Mouse (Mus musculus) erythroblast, embryonic 14.5 days (primary cell): ENCODE measurements around the gene Gm10184. TPM values are rescaled to one million over a fixed set of nuclear protein-coding genes. Genes with fewer than 3 reads are reported as not detected.
"Not testable (repeated sequence)": the region's sequence is repeated elsewhere in the genome, so short reads cannot be mapped to it uniquely, and the experiment has no call there.

Experiments used
- H3K27me3 ChIP-seq: 2 replicates; pipeline ENCODE4 v1.6.1; 2012; ENCODE audit warnings: inconsistent platforms; ENCODE audit not compliant: control insufficient read depth
- H3K36me3 ChIP-seq: 2 replicates; pipeline ENCODE4 v1.6.1; 2012; ENCODE audit warnings: mild to moderate bottlenecking, inconsistent platforms; ENCODE audit not compliant: control insufficient read depth
- H3K4me1 ChIP-seq: 2 replicates; pipeline ENCODE4 v1.6.1; 2012; ENCODE audit warnings: inconsistent platforms; ENCODE audit not compliant: control insufficient read depth
- H3K4me3 ChIP-seq: replicated peaks from 2 replicates; pipeline ENCODE3; 2012; ENCODE audit warnings: moderate library complexity, mild to moderate bottlenecking, inconsistent platforms
- H3K9me3 ChIP-seq: 2 replicates; pipeline ENCODE4 v1.6.1; 2012; ENCODE audit warnings: low read length, inconsistent platforms, mixed read lengths; ENCODE audit not compliant: control insufficient read depth
- GATA1 ChIP-seq: IDR thresholded peaks from 2 replicates; pipeline ENCODE4 v1.6.1; 2012; ENCODE audit warnings: low read length, inconsistent platforms, mixed read lengths
- TAL1 ChIP-seq: IDR thresholded peaks from 3 replicates; pipeline ENCODE4 v1.6.1; 2012; ENCODE audit warnings: low read length, inconsistent platforms, mixed read lengths
- polyA plus RNA-seq: library from polyadenylated mRNA; stranded (reverse); fragments of >175 nt; gene quantifications from 2 replicates; pipeline ENCODE4 v1.2.3, GENCODE M21; 2012

The Gm10184 gene
- polyA plus RNA-seq: 0.02 TPM in 1 of 2 replicates, not detected in the other

DNA sequence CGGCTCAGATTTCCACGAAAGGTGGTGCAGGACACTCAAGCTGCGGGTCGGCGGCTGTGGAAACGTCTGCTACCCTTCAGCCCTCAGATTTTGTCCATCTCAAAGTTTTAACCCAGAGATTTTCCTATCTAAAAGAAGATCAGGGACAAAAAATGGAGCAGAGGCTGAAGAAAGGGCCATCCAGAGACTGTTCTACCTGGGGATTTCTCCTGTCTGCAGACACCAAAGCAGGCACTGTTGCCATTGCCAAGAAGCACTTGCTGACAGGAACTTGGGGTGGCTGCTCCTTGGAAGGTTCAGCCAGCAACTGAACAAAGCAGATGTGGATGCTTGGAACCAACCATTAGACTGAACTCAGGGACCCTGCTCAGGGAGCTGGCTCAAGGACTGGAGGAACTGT, at the start of gene Gm10184:
Gene Gm10184 (minus strand): TSS at position 101 of the 400 bp plus-strand sequence.
- no peaks in the 10 kb centered on the region for H3K4me1 ChIP-seq
- no peaks in the 10 kb centered on the region for H3K27me3 ChIP-seq
- TF ChIP-seq TAL1: no peak
- no peak for TF ChIP-seq GATA1
- peaks cover 6% of the 10 kb centered on the region; the same call in 1 of the 2 replicates for H3K9me3 ChIP-seq
- H3K36me3 ChIP-seq: no peaks in the 10 kb centered on the region
- H3K4me3 ChIP-seq: no peak within 1 kb of the TSS

DNA sequence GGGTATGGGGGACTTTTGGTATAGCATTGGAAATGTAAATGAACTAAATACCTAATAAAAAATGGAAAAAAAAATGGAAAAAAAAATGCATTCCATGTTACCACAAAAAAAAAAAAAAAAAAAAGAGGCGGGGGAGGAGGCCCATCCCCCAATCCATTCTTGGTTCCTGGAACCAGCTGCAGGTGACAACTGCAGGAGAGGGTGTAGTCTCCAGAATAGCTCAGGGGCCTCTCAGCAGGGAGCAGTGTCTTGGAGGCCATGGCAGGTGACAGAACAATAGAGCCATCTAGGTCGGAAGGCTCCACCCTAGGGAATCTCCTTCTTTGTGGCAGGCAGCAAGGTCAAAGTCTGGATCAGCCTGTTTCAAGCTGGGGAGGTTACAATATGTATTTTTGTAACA, 23.7 kb upstream of the Gm10184 start:
- no peaks in the 10 kb centered on the region for H3K27me3 ChIP-seq
- TF ChIP-seq GATA1: no peak

DNA sequence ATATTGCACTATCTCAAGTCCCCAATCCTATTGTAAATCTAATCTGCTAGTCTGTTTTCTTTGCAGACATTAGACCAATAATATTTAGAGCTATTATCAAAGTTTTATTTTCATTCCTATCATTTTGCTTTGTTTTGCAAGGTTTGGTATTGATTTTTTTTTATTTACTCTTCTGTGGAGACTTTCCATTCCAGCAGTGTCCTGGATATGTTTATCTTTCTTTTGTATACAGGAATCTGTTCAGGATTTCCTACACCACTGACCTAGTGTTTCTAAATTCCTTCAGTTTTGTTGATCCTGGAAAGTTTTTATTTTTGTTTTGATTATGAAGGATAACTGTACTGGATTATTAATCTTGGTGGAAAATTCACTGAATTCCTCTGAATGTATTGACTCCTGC, 2.6 kb downstream of the Gm10184 start:
- Histone ChIP-seq H3K4me1 (no peaks in the 10 kb centered on the region), H3K9me3 (peaks cover 3% of the 10 kb centered on the region; the same call in 1 of the 2 replicates), H3K4me3 (no peak overlapping the region), H3K36me3 (no peaks in the 10 kb centered on the region), H3K27me3 (no peaks in the 10 kb centered on the region)
- TF ChIP-seq TAL1 (no peak), GATA1 (no peak)

More for the DNA sequence above, 23.7 kb upstream of the Gm10184 start:
- Histone ChIP-seq H3K4me1 (no peaks in the 10 kb centered on the region), H3K4me3 (no peak overlapping the region), H3K36me3 (no peaks in the 10 kb centered on the region), H3K9me3 (no peaks in the 10 kb centered on the region)

DNA sequence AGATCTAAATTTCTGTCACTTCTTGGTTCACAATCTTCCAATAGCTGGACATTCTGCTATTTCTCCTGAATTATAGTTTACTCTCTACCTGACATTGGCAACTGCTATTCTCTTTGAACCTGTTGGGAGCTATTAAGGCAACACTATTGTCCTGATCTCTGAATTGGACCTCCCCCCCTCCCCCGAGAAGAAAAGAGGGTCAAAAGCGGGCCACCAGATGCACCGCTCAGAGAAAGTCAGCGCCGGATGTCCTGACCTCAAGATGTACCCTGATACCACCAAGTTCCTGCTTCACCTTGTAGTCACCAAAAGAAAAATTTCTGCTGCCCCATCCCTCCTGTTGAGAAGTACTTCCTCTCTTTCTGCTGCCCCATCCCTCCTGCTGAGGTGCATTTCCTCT, 5.5 kb downstream of the Gm10184 start:
- not testable (repeated sequence) for H3K4me1 ChIP-seq, H3K9me3 ChIP-seq, H3K27me3 ChIP-seq, H3K4me3 ChIP-seq, H3K36me3 ChIP-seq

DNA sequence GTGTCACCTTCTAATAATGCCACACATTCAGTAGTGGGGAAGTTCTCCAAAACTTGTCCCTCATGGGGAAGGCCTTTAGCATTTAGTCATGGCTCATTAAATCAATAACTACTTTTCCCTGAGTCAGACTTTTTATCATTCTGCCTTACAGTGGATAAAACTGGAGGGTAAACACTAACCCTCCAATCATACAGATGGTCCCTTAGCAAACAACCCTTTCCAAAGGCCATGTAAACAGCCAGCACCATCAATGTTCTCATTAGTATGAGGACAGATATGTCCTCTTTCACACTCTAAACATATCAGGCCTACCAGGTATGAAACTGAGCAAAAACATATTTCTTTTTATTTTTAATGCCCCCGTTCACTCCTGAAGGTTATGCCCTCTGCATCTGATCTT, 7.5 kb downstream of the Gm10184 start:
- peaks cover 2% of the 10 kb centered on the region; the same call in 1 of the 2 replicates for H3K9me3 ChIP-seq
- no peaks in the 10 kb centered on the region for H3K36me3 ChIP-seq
- no peaks in the 10 kb centered on the region for H3K27me3 ChIP-seq
- H3K4me1 ChIP-seq: no peaks in the 10 kb centered on the region
- H3K4me3 ChIP-seq: no peak overlapping the region
- no peak for TF ChIP-seq GATA1
- no peak for TF ChIP-seq TAL1

DNA sequence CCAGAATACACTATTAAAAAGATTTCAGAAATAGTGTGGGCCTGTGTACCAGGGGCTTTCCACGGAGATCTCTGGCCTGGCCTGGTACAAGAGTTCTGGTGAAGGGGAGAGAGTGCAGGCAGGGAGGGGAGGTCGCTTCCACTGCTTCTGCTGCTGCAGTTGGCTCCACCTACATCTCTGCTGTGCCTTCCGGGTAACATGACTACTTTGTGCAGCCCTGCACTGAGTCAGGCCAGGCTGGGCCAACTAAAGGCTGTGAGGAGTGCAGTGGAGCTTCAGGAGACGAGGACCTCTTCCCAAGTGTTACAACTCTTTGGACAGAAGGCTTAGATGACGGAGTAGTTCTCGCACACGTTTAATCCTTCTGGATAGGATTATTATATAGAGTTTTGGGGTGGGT, 9.6 kb downstream of the Gm10184 start:
- Histone ChIP-seq H3K9me3 (peaks cover 2% of the 10 kb centered on the region; the same call in 1 of the 2 replicates), H3K36me3 (no peaks in the 10 kb centered on the region), H3K4me3 (no peak overlapping the region), H3K4me1 (no peaks in the 10 kb centered on the region), H3K27me3 (no peaks in the 10 kb centered on the region)
- TF ChIP-seq GATA1 (no peak), TAL1 (no peak)

DNA sequence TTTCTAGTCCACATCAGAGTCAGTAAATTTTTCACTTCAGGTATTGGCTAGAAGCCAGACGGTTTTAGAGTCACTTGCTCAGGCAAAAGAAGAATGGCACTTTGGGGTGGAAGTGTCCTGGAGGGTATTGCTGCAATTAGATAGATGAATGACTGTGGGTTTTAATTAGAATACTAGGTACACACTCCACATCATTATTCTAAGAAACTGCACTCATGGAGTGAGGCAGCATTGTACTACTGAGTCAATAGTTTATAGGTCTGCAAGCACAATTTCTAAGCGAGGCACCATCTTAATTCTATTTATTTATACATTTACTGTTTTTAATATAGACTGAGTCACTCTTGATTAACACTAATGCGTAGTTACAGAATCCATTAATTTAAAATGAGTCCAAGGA, 10.4 kb downstream of the Gm10184 start:
- TF ChIP-seq GATA1 (no peak), TAL1 (no peak)
- Histone ChIP-seq H3K36me3 (no peaks in the 10 kb centered on the region), H3K9me3 (peaks cover 2% of the 10 kb centered on the region; the same call in 1 of the 2 replicates), H3K4me1 (no peaks in the 10 kb centered on the region), H3K4me3 (no peak overlapping the region), H3K27me3 (no peaks in the 10 kb centered on the region)

DNA sequence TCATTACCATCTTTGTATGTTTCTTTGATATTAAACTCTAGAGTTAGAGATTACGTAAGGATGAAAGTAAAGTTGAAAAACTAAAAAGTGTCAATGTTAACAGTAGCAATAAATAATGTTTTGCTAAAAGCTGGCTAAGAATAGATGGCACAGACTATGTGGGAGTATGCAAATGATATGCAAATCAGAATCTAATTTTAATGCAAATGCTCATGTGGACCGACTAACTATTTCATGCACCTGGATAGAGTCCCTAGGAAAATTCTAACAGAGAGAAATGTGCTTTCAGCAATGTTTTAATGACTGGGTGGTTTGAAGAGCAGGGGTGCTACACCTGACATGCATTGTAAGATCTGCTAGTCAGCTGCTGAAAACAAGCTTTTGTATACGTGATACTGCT, 45.3 kb downstream of the Gm10184 start:
- TF ChIP-seq TAL1 (no peak), GATA1 (no peak)
- peaks cover 3% of the 10 kb centered on the region for H3K9me3 ChIP-seq
- no peak overlapping the region for H3K4me3 ChIP-seq
- no peaks in the 10 kb centered on the region for H3K4me1 ChIP-seq
- H3K36me3 ChIP-seq: no peaks in the 10 kb centered on the region
- H3K27me3 ChIP-seq: no peaks in the 10 kb centered on the region
